Mouse (Mus musculus): ENCODE results near the gene Gsg1l2.

GRCm38 (mm10) chr11:67772577-67772976 lies 1.8 kb upstream of the Gsg1l2 start:
- no peak for TF ChIP-seq POLR2A (IDR thresholded peaks at IDR 0.05; ENCODE audit: low read depth, low read length)
- TF ChIP-seq CTCF (IDR thresholded peaks at IDR 0.05; ENCODE audit: borderline replicate concordance, insufficient read depth, low read length) = peak; percentile 14; the same call in 1 of the 2 replicates
